Mouse (Mus musculus): ENCODE measurements around the gene P2ry12. TPM values are rescaled to one million over a fixed set of nuclear protein-coding genes. Genes with fewer than 3 reads are reported as not detected.

The P2ry12 gene
- 1.2 TPM for polyA plus RNA-seq (2014; fragmentation: Illumina TruSeq; extraction: RNeasy Lipid Tissue Mini Kit (QIAGEN cat#74804); ENCODE audit: low read depth, low replicate concordance)

DNA sequence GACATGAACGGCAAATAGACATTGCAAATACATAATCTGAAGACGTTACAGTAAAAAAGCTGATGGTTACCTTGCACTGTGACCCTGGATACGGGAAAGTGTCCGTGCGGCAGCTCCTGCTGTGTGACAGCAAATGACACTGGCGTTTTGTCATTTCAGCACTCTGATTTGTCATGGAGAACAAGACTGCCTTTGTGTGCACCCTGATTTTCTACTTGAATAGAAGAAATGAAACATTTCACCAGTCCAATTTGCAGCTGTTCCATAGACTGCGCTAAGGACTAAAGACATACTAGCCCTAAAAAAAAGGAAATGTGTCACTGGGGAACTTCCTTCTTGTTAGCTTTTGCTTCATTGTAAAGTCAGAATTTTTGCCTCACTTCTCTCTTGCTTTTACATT is at the start of gene P2ry12:
P2ry12 (minus strand) TSS at position 168 of the 400 bp plus-strand sequence.

DNA sequence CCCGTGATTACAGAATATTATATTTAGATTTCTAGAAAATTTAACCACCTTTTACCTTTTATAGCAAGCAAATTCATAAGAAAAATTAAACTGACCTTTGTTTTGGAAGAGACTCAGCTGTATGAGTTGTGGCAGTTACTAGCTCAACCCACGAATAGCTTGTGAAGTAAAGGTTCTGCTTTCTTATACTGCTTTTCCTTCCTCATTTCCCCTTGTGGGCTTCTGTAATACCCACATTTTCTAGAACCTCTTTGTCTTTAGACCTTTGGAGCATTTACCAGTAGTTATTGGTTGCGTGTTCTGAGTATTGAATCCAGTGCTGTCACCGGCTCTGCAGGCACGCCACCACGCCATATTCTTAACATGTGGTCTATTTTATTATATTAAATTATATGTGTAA is 51.9 kb downstream of the P2ry12 start, which contains the start of gene P2ry13:
P2ry13 (minus strand) TSS at position 156 of the 400 bp plus-strand sequence.

DNA sequence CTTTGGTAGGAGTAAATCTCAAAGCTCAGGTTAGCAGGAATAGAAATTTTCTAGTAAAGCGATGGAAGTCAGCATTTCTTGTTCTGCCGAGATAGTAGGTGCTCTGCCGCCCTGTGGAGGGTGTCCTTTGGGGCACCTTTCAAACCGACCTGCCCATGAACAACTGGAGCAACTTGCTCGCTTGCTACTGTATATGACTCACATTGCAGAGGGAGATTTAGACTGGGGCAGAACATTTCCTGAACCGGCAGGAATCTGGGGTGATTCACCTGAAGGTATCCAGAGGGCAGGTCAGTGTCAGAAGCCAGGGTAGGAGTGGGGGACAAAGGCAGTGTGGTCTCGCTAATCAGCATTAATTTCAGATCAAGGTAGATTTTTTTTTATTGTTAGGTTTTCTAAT is 67.7 kb downstream of the P2ry12 start, which contains the start of gene Gpr87:
Gpr87 (minus strand) TSS at position 167 of the 400 bp plus-strand sequence.

Other genes starting within 250 kb of the P2ry12 start
- gene Gpr171, start 161.1 kb downstream of the P2ry12 start, polyA plus RNA-seq (2014; fragmentation: Illumina TruSeq; extraction: RNeasy Lipid Tissue Mini Kit (QIAGEN cat#74804); ENCODE audit: low read depth, low replicate concordance), result not detected
- 4.5 TPM for gene P2ry14, start 109.3 kb downstream of the P2ry12 start, polyA plus RNA-seq (2014; fragmentation: Illumina TruSeq; extraction: RNeasy Lipid Tissue Mini Kit (QIAGEN cat#74804); ENCODE audit: low read depth, low replicate concordance)
- not detected for gene Gpr87, start 67.8 kb downstream of the P2ry12 start, polyA plus RNA-seq (2014; fragmentation: Illumina TruSeq; extraction: RNeasy Lipid Tissue Mini Kit (QIAGEN cat#74804); ENCODE audit: low read depth, low replicate concordance)
- gene P2ry13, start 52.0 kb downstream of the P2ry12 start, polyA plus RNA-seq (2014; fragmentation: Illumina TruSeq; extraction: RNeasy Lipid Tissue Mini Kit (QIAGEN cat#74804); ENCODE audit: low read depth, low replicate concordance), result 0.86 TPM
- gene Igsf10, start 81.5 kb upstream of the P2ry12 start, polyA plus RNA-seq (2014; fragmentation: Illumina TruSeq; extraction: RNeasy Lipid Tissue Mini Kit (QIAGEN cat#74804); ENCODE audit: low read depth, low replicate concordance), result 1.1 TPM

All from heart, adult 10 weeks (tissue).